Mouse (Mus musculus): ENCODE measurements around the gene Olfml2a.

DNA sequence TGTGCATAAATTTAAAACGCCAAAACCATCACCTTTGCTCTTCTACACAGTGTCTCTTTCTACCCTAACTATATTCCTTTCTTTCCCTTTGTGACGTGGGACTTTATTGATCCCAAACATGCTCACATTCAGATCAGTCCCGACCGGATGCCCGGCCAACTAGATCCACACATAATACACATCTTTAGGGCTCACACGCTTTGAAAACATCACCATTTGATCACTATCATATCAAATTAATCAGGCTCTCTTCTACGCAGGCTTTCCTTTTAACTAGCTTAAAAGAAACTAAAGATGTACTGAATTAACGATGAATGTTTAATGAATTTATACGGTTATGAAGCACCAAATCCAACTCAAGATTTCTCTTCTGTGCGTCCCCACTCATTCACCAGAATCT lies 7.2 kb upstream of the Olfml2a start:
- no peak for TF ChIP-seq CTCF (IDR thresholded peaks at IDR 0.05; ENCODE audit: borderline replicate concordance, extremely low read depth, insufficient read depth, insufficient read length)
- no peak for TF ChIP-seq POLR2A (IDR thresholded peaks at IDR 0.05; ENCODE audit: borderline replicate concordance, extremely low read depth, insufficient read depth, insufficient read length, poor library complexity, severe bottlenecking)

Measured in brain, embryonic 14.5 days (tissue).